10 mouse cellular contexts compared by ENCODE assay signal in the genomic region with DNA sequence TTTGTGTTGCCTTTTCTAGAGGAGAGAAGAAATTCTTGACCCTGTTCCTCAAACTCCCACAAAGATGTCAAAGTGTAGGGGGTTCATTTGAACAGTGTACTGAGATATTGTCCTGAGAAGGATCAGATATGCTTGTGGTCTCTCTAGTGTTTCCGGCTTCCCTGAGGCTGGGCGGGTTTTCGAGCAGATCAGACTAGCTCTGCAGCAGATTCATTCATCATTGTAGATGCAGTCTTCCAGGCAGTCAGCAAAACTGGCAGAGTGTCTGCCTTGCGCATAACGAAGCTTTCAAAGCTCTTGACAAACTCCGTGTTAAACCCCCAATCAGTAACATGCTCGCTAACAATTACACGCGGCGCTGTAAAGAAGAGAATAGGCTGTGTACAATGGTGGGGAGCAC.
DNase-seq lines count a peak whose midpoint lies in the region; ATAC-seq and TF ChIP-seq lines count a peak whose summit lies in the region.
"Had no signal": no experiment of that assay in that cellular context is flagged by ENCODE, and none has a peak within 500 bp of the region (broad histone marks: within the 10 kb centered on the region; RNA-seq: fewer than 3 reads in every experiment).

No protein-coding gene starts in this region.

- no peak overlapping the region for H3K27ac ChIP-seq in heart, embryonic 12.5 days (ENCODE audit: poor library complexity, severe bottlenecking)
- no peak overlapping the region for H3K27ac ChIP-seq in heart, embryonic 11.5 days (ENCODE audit: low read depth, low read length)
- H3K27ac ChIP-seq in lung, embryonic 14.5 days (ENCODE audit: low read depth): no peak overlapping the region
- H3K27ac ChIP-seq in limb, embryonic 10.5 days: no peak overlapping the region
- no peak overlapping the region for H3K27ac ChIP-seq in heart, embryonic 10.5 days

- 0 out of 2 replicates have a peak, but pooled peaks cover 4% of the 10 kb centered on the region for H3K4me1 ChIP-seq in heart, embryonic 12.5 days (replicated peaks)
- H3K4me1 ChIP-seq in heart, embryonic 11.5 days (ENCODE audit: control insufficient read depth, insufficient read depth, low read length): no peaks in the 10 kb centered on the region
- no peaks in the 10 kb centered on the region for H3K4me1 ChIP-seq in lung, embryonic 14.5 days (ENCODE audit: insufficient read depth)
- H3K4me1 ChIP-seq in lung, adult 2 months (ENCODE audit: control insufficient read depth, insufficient read depth, low read length): no peaks in the 10 kb centered on the region
- no peaks in the 10 kb centered on the region for H3K4me1 ChIP-seq in limb, embryonic 10.5 days
- H3K4me1 ChIP-seq in heart, embryonic 10.5 days: no peaks in the 10 kb centered on the region

- H3K9me3 ChIP-seq in heart, embryonic 12.5 days (replicated peaks): no peaks in the 10 kb centered on the region
- no peaks in the 10 kb centered on the region for H3K9me3 ChIP-seq in heart, embryonic 11.5 days (replicated peaks; ENCODE audit: control insufficient read depth, low read length)
- H3K9me3 ChIP-seq in lung, embryonic 14.5 days (ENCODE audit: low read depth, low read length): no peaks in the 10 kb centered on the region
- H3K9me3 ChIP-seq in limb, embryonic 10.5 days (replicated peaks): no peaks in the 10 kb centered on the region
- no peaks in the 10 kb centered on the region for H3K9me3 ChIP-seq in heart, embryonic 10.5 days

- H3K36me3 ChIP-seq in heart, embryonic 12.5 days: no peaks in the 10 kb centered on the region
- no peaks in the 10 kb centered on the region for H3K36me3 ChIP-seq in heart, embryonic 11.5 days (ENCODE audit: control insufficient read depth, insufficient read depth, low read length)
- H3K36me3 ChIP-seq in lung, embryonic 14.5 days (ENCODE audit: insufficient read depth): no peaks in the 10 kb centered on the region
- H3K36me3 ChIP-seq in limb, embryonic 10.5 days: peaks cover 61% of the 10 kb centered on the region
- H3K36me3 ChIP-seq in heart, embryonic 10.5 days: no peaks in the 10 kb centered on the region

- no peaks in the 10 kb centered on the region for H3K27me3 ChIP-seq in heart, embryonic 12.5 days (replicated peaks)
- H3K27me3 ChIP-seq in heart, embryonic 11.5 days (ENCODE audit: control insufficient read depth, insufficient read depth, low read length): no peaks in the 10 kb centered on the region
- no peaks in the 10 kb centered on the region for H3K27me3 ChIP-seq in lung, embryonic 14.5 days (ENCODE audit: insufficient read depth, low read length)
- no peaks in the 10 kb centered on the region for H3K27me3 ChIP-seq in limb, embryonic 10.5 days (ENCODE audit: low read depth, poor library complexity, severe bottlenecking)
- no peaks in the 10 kb centered on the region for H3K27me3 ChIP-seq in heart, embryonic 10.5 days (ENCODE audit: insufficient read depth, poor library complexity, severe bottlenecking)

- DNase-seq in lung, embryonic 14.5 days: peak; percentile 9
- DNase-seq in lung, adult 2 months: no peak
- peak; percentile 10 to 30 for DNase-seq in layer of hippocampus, postnatal 25 days (ENCODE audit: extremely low spot score in 1 of 2, low spot score in 1 of 2)
- DNase-seq in thymus, postnatal 14 days: peak; percentile 7
- DNase-seq in limb, embryonic 10.5 days (ENCODE audit: low spot score): no peak
- DNase-seq in heart, embryonic 10.5 days (ENCODE audit: low spot score): no peak
- DNase-seq: heart, adult 11 months; lung, adult 18-20 months had no signal

- peak overlapping the region; percentile 33; the same call in 1 of the 2 replicates for H3K4me2 ChIP-seq in heart, embryonic 12.5 days
- H3K4me2 ChIP-seq in heart, embryonic 11.5 days: no peak overlapping the region
- H3K4me2 ChIP-seq in lung, embryonic 14.5 days: no peak overlapping the region

- no peak overlapping the region for H3K4me3 ChIP-seq in heart, embryonic 12.5 days
- H3K4me3 ChIP-seq in heart, embryonic 11.5 days (ENCODE audit: low read depth, low read length): no peak overlapping the region
- H3K4me3 ChIP-seq in lung, embryonic 14.5 days (ENCODE audit: low read depth, low read length): no peak overlapping the region
- no peak overlapping the region for H3K4me3 ChIP-seq in lung, adult 2 months (replicated peaks; ENCODE audit: extremely low read depth, low read depth, low read length)
- H3K4me3 ChIP-seq in limb, embryonic 10.5 days: no peak overlapping the region
- H3K4me3 ChIP-seq in heart, embryonic 10.5 days: no peak overlapping the region

- 66% methylated on average over 10 of the region's 10 CpGs for WGBS in heart, embryonic 12.5 days
- WGBS in heart, embryonic 11.5 days (ENCODE audit: insufficient replicate concordance): 57% methylated on average over 10 of the region's 10 CpGs
- WGBS in lung, embryonic 14.5 days: 67% methylated on average over 10 of the region's 10 CpGs
- 65% methylated on average over 10 of the region's 10 CpGs for WGBS in lung, adult 2 months
- 84% methylated on average over 10 of the region's 10 CpGs for WGBS in limb, embryonic 10.5 days
- WGBS in heart, embryonic 10.5 days: 70% methylated on average over 10 of the region's 10 CpGs

- TF ChIP-seq POLR2A in lung, adult 2 months (IDR thresholded peaks at IDR 0.05; ENCODE audit: borderline replicate concordance, extremely low read depth, low read depth, low read length): no peak

- no peak overlapping the region for H3K9ac ChIP-seq in heart, embryonic 12.5 days
- H3K9ac ChIP-seq in heart, embryonic 11.5 days (ENCODE audit: low read depth, low read length): no peak overlapping the region
- H3K9ac ChIP-seq in lung, embryonic 14.5 days: no peak overlapping the region

- no peak for TF ChIP-seq CTCF in lung, embryonic 14.5 days (IDR thresholded peaks at IDR 0.05; ENCODE audit: low read depth)
- no peak for TF ChIP-seq CTCF in lung, adult 2 months (IDR thresholded peaks at IDR 0.05; ENCODE audit: insufficient read depth, low read length)

- no peak for ATAC-seq in heart, embryonic 12.5 days (ENCODE audit: insufficient number of reproducible peaks, low FRiP score)
- no peak for ATAC-seq in heart, embryonic 11.5 days (replicated peaks; ENCODE audit: insufficient number of reproducible peaks, low FRiP score, low TSS enrichment)
- no peak for ATAC-seq in lung, embryonic 14.5 days (ENCODE audit: insufficient read depth)

Comparison
In these comparisons a context has a peak if more than half of its experiments do, and no peak if none do; other contexts are left out.
1. DNase-seq: peak in lung, embryonic 14.5 days (single experiment), layer of hippocampus, postnatal 25 days (2 of 2) and thymus, postnatal 14 days (single experiment); none in lung, adult 2 months (single experiment), limb, embryonic 10.5 days (single experiment) and heart, embryonic 10.5 days (single experiment).